Mouse (Mus musculus): ENCODE data around the gene Adk. TPM values are rescaled to one million over a fixed set of nuclear protein-coding genes. Genes with fewer than 3 reads are reported as not detected.

The Adk gene
- total and polyA plus RNA-seq, 3 experiments = 69.0 to 479 (median 102) TPM

DNA sequence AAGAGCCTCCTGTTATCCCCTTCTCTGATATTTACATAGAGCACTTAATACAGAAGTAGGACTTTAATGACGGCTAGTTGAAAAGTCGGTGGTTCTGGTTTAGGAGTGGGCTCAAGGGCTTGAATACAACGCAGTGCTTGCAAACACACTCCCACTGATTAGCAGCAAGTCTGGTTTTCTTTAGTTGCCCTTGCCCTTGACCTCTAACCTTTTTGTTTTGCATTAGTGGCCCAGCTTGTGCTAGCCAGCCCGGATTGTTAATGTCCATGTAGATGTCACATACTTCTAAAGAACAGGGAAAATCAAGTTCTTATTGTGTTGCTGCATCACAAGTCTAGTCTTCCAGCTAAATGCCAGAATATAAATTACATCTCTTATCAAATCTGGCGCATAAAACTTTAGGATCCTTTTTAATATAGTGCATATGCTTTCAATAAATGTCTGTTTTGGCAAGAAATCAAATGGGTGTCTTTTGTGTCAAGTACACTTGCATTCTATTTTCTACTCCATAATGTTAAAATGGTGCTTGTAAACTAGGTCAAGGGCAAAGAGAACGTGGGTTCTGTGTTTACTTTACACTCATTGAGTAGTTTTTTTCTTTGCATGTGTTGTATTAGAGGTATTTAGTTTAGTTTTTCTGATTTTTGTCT is 296.4 kb downstream of the Adk start:
- DNase-seq (ENCODE audit: low read depth, low spot score) = no peak
- Histone ChIP-seq H3K36me3 (ENCODE audit: control insufficient read depth in 1 of 2, insufficient read depth in 2 of 2, low read length in 2 of 2) (no peaks in the 10 kb centered on the region), H3K4me3 (ENCODE audit: control insufficient read depth in 1 of 2, insufficient read depth in 1 of 2, low read depth in 2 of 2, low read length in 2 of 2) (no peak overlapping the region), H3K27me3 (ENCODE audit: control insufficient read depth in 1 of 2, insufficient read depth in 2 of 2, low read length in 2 of 2) (no peaks in the 10 kb centered on the region), H3K9me3 (replicated peaks; ENCODE audit: insufficient read depth, low read length) (no peaks in the 10 kb centered on the region), H3K4me1 (ENCODE audit: control insufficient read depth in 1 of 2, insufficient read depth in 2 of 2, low read length in 2 of 2) (no peaks in the 10 kb centered on the region), H3K79me2 (ENCODE audit: control insufficient read depth, insufficient read depth, low read length, poor library complexity) (no peaks in the 10 kb centered on the region), H3K27ac (ENCODE audit: control insufficient read depth, low read depth, low read length) (no peak overlapping the region), H3K9ac (ENCODE audit: control insufficient read depth, low read depth, low read length, poor library complexity, severe bottlenecking) (no peak overlapping the region)
- TF ChIP-seq TCF12 (IDR thresholded peaks at IDR 0.05; ENCODE audit: low read depth, low read length) (no peak), MYB (IDR thresholded peaks at IDR 0.05; ENCODE audit: low read depth, low read length) (no peak), USF2 (IDR thresholded peaks at IDR 0.05; ENCODE audit: borderline replicate concordance in 1 of 2, insufficient read depth in 1 of 2, low read depth in 1 of 2, low read length in 2 of 2) (no peak), ELF1 (IDR thresholded peaks at IDR 0.05; ENCODE audit: low read depth, low read length) (no peak), E2F4 (IDR thresholded peaks at IDR 0.05; ENCODE audit: borderline replicate concordance, low read depth, low read length) (no peak), JUND (IDR thresholded peaks at IDR 0.05; ENCODE audit: low read depth, low read length) (no peak), MAFK (IDR thresholded peaks at IDR 0.05; ENCODE audit: borderline replicate concordance, low read depth, low read length) (no peak), TAL1 (IDR thresholded peaks at IDR 0.05; ENCODE audit: low read length) (no peak)

DNA sequence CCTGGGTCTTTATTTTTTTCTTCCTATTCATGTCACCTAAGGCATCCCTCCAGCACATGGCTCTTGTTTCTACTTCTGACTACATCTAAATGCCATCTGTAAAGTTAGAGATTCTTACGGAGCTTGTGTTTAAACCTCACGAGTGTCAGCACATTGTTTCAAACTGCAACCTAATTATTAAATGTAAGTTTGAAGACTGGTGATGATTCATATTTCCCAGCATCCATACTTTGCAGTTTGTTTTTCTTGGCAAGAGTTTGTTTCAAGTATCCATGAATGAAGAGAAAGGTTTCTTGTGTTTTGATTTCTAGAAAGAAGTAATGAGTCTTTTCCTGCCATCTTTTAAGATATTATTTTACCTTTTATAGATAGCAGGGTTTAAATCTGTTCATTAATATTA is 299.3 kb downstream of the Adk start:
- DNase-seq (ENCODE audit: low read depth, low spot score) = no peak
- Histone ChIP-seq H3K79me2 (ENCODE audit: control insufficient read depth, insufficient read depth, low read length, poor library complexity) (no peaks in the 10 kb centered on the region), H3K4me3 (ENCODE audit: control insufficient read depth in 1 of 2, insufficient read depth in 1 of 2, low read depth in 2 of 2, low read length in 2 of 2) (no peak overlapping the region), H3K9me3 (replicated peaks; ENCODE audit: insufficient read depth, low read length) (no peaks in the 10 kb centered on the region), H3K36me3 (ENCODE audit: control insufficient read depth in 1 of 2, insufficient read depth in 2 of 2, low read length in 2 of 2) (no peaks in the 10 kb centered on the region), H3K9ac (ENCODE audit: control insufficient read depth, low read depth, low read length, poor library complexity, severe bottlenecking) (no peak overlapping the region), H3K27ac (ENCODE audit: control insufficient read depth, low read depth, low read length) (no peak overlapping the region), H3K27me3 (ENCODE audit: control insufficient read depth in 1 of 2, insufficient read depth in 2 of 2, low read length in 2 of 2) (no peaks in the 10 kb centered on the region), H3K4me1 (ENCODE audit: control insufficient read depth in 1 of 2, insufficient read depth in 2 of 2, low read length in 2 of 2) (no peaks in the 10 kb centered on the region)
- TF ChIP-seq NELFE (IDR thresholded peaks at IDR 0.05; ENCODE audit: low read depth, low read length) (no peak), CHD2 (IDR thresholded peaks at IDR 0.05; ENCODE audit: low read length) (no peak), TCF12 (IDR thresholded peaks at IDR 0.05; ENCODE audit: low read depth, low read length) (no peak), JUND (IDR thresholded peaks at IDR 0.05; ENCODE audit: low read depth, low read length) (no peak), MAX (IDR thresholded peaks at IDR 0.05; ENCODE audit: low read length) (no peak), USF2 (IDR thresholded peaks at IDR 0.05; ENCODE audit: borderline replicate concordance in 1 of 2, insufficient read depth in 1 of 2, low read depth in 1 of 2, low read length in 2 of 2) (no peak), SMC3 (IDR thresholded peaks at IDR 0.05; ENCODE audit: low read depth, low read length) (no peak), BHLHE40 (IDR thresholded peaks at IDR 0.05; ENCODE audit: borderline replicate concordance, low read depth, low read length) (no peak), MAFK (IDR thresholded peaks at IDR 0.05; ENCODE audit: borderline replicate concordance, low read depth, low read length) (no peak), E2F4 (IDR thresholded peaks at IDR 0.05; ENCODE audit: borderline replicate concordance, low read depth, low read length) (no peak), MYB (IDR thresholded peaks at IDR 0.05; ENCODE audit: low read depth, low read length) (no peak), ETS1 (IDR thresholded peaks at IDR 0.05; ENCODE audit: low read depth, low read length) (no peak), GABPA (IDR thresholded peaks at IDR 0.05; ENCODE audit: low read depth, low read length) (no peak), POLR2AphosphoS2 (IDR thresholded peaks at IDR 0.05; ENCODE audit: low read length) (no peak)
